Mouse (Mus musculus) spleen, postnatal 14 days (tissue): ENCODE measurements around the gene Faim.

Source experiments
- DNase-seq, 2 experiments: peaks; one replicate each; pipeline ENCODE4 v3.0.0; 2021 to 2022; ENCODE audit warnings: low spot score in 2 of 2

Gene Faim

GRCm38 (mm10) chr9:98985800-98986475 is at the start of gene Faim:
Gene Faim, plus strand, starts transcription at chr9:98986373.
- peak; percentile 99 to 100 for DNase-seq

GRCm38 (mm10) chr9:98939290-98939689 is 46.9 kb upstream of the Faim start:
- no peak for DNase-seq

GRCm38 (mm10) chr9:98952171-98953050 is 33.8 kb upstream of the Faim start:
- no peak for DNase-seq

GRCm38 (mm10) chr9:98953291-98953690 is 32.9 kb upstream of the Faim start:
- no peak for DNase-seq

GRCm38 (mm10) chr9:98953830-98954229 is 32.3 kb upstream of the Faim start:
- DNase-seq: no peak

- DNase-seq: no peak
These were observed 31.6 kb upstream of the Faim start for GRCm38 (mm10) chr9:98954391-98955102.

GRCm38 (mm10) chr9:98955103-98955715 is 31.0 kb upstream of the Faim start, which contains the start of gene Foxl2:
Gene Foxl2, plus strand, starts transcription at chr9:98955288.
- no peak for DNase-seq

- DNase-seq: no peak
These were observed 30.4 kb upstream of the Faim start for GRCm38 (mm10) chr9:98955716-98956224.

GRCm38 (mm10) chr9:98956591-98957381 is 29.4 kb upstream of the Faim start:
- no peak for DNase-seq

GRCm38 (mm10) chr9:98957751-98958351 is 28.3 kb upstream of the Faim start:
- DNase-seq: no peak

- DNase-seq: no peak
These were observed 27.5 kb upstream of the Faim start for GRCm38 (mm10) chr9:98958628-98959027.

GRCm38 (mm10) chr9:98959851-98960250 is 26.3 kb upstream of the Faim start:
- DNase-seq: no peak

- no peak for DNase-seq
These were observed 25.8 kb upstream of the Faim start for GRCm38 (mm10) chr9:98960348-98960747.

GRCm38 (mm10) chr9:98961591-98962477 is 24.3 kb upstream of the Faim start:
- no peak for DNase-seq

- no peak for DNase-seq
These were observed 23.6 kb upstream of the Faim start for GRCm38 (mm10) chr9:98962478-98963142.

GRCm38 (mm10) chr9:98963661-98964060 is 22.5 kb upstream of the Faim start:
- DNase-seq: no peak

- no peak for DNase-seq
These were observed 21.1 kb upstream of the Faim start for GRCm38 (mm10) chr9:98965084-98965483.

GRCm38 (mm10) chr9:98973101-98973521 is 13.1 kb upstream of the Faim start:
- no peak for DNase-seq

- no peak for DNase-seq
These were observed 12.6 kb upstream of the Faim start for GRCm38 (mm10) chr9:98973561-98973960.
